Mouse (Mus musculus) cerebellum, adult 18-20 months (tissue): Measurements from ENCODE around the gene Sorcs3.
A peak's percentile ranks its signal among the peaks of the same experiment; 100 is the strongest.

Experiments used
- DNase-seq, 2 experiments: peaks; one replicate each; pipeline ENCODE4 v3.0.0; 2021

Sorcs3 gene

DNA sequence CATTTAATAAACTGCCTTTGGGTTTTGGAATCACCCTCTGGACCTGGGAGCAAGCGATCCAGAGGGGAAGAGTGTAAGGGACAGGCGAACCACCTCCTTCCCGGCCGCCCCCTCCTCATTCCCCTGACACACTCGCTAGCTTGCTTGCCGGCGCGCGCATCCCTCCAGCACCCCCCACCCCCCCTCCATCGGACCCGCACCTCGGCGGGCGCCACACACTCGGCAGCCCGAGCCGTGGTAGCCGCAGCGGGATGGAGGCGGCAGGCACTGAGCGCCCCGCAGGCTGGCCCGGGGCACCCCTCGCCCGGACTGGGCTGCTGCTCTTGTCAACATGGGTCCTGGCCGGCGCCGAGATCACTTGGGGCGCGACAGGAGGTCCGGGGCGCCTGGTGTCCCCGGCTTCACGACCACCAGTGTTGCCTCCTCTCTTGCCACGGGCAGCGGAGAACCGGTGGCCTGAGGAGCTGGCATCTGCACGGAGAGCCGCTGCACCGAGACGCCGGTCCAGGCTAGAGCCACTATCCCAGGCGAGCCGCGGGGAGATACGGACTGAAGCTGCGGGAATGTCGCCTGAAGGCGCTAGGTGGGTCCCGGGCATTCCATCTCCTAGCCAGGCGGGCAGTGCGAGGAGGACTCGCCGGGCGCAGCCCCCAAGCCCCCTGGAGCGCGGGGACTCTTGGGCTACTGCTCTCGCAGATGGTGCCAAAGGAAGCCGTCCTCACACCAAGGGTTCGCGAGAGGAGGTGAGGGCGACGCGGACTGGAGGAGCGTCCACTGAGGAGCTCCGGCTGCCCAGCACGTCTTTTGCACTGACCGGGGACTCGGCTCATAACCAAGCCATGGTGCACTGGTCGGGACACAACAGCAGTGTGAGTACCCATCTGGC is at the start of gene Sorcs3:
TSS of gene Sorcs3 (plus strand) at position 97 of the 886 bp plus-strand sequence.
- no peak for DNase-seq

- no peak for DNase-seq
These were observed 40.5 kb upstream of the Sorcs3 start for GRCm38 (mm10) chr19:48165341-48165740.

GRCm38 (mm10) chr19:48167110-48167509 is 38.7 kb upstream of the Sorcs3 start:
- DNase-seq, result no peak

DNA sequence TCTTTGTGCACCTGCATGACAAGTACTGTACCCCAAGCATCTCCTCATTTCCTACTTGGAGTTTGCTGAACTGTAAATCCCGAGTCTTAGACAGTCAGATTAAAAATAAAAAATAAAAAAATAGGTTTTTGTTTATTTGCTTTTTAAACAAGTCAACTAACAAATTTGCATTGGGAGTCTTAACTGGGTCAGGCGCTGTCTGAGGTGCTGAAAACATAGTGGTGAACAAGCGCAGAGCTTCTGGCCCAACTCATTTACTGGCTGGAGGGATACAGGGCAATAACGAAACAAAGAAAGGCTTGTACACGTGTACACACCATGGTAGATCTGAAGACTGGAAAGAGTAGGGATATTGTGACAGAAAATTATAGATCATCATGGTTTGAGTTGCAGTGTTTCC is 37.5 kb upstream of the Sorcs3 start:
- DNase-seq, result no peak

GRCm38 (mm10) chr19:48174717-48175116 is 31.1 kb upstream of the Sorcs3 start:
- no peak for DNase-seq

- DNase-seq, result peak; percentile 28 to 35
These were observed 1.8 kb upstream of the Sorcs3 start for GRCm38 (mm10) chr19:48203928-48204470.

DNA sequence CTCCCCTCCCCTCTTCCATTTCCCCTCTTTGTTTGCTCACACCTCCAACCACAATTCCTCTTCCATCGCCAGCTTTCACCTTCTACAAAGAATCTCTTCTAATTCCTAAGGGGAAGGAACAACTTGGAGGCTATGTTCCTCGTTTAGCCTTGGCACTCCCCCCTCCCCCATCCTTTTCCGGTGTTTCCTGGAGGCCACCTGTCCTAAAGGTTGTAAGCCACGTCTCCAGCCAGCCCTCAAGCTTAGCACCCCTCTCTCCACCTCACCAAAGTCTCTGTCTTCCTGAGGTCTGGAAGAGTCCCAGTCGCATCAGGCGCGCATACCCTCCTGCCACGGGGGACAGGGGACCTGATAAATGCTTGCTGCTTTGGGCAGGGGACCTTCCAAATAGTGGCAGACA is 1.3 kb upstream of the Sorcs3 start:
- no peak for DNase-seq

- no peak for DNase-seq
These were observed 698 bp upstream of the Sorcs3 start for GRCm38 (mm10) chr19:48204892-48205761.

GRCm38 (mm10) chr19:48206861-48207730 is 1.3 kb downstream of the Sorcs3 start:
- no peak for DNase-seq

DNA sequence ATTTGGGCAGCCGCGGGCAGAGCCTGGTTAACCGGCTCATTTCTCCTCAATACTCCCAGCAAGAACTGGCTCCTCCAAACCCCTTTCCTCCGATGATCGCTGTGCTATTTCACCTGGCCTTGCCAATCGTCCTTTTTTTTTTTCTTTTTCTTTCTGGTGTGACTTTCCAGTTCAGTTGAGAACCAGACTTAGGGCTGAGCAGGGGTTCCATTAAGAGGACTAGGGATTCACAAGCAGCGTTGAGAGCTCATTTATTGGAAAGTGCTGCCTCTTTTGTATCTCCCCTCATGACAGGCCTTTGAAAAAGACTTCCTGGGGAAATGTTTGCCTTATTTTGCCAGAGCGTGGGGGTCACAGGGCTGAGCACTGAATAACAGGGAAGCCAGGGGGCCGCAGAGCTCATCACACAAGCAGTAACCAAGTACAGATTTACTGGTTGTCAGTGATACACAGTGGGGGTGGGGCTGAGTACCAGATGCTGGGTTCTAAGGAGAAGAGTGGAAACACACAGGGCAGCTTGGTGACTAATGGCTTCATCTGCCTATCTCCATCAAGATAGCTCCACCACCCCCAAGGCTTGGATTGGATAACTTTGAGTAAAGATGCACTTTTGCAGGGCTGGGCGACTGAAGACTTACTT is 2.0 kb downstream of the Sorcs3 start:
- DNase-seq, result no peak

GRCm38 (mm10) chr19:48215379-48215778 is 9.6 kb downstream of the Sorcs3 start:
- DNase-seq, result no peak

GRCm38 (mm10) chr19:48237786-48238372 is 32.1 kb downstream of the Sorcs3 start:
- no peak for DNase-seq

DNA sequence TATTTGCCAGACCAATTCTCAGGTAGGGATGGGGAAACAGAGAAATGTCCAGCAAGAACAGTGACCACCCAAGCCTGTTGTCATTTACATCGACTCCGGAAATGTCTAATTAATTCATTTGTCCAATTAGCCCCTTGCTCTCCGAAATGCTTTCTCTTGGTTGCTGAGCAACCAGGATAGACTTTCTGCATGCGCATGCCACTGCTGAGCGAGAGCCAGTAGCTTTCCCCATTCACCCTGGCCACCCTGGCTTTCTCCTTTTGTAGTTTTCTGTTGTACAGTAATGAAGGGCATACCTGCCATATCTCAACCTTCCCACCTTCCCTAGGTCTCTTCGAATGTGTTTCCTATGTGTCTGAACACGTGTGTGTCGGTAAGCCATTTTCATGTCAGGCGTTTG is 32.6 kb downstream of the Sorcs3 start:
- no peak for DNase-seq

DNA sequence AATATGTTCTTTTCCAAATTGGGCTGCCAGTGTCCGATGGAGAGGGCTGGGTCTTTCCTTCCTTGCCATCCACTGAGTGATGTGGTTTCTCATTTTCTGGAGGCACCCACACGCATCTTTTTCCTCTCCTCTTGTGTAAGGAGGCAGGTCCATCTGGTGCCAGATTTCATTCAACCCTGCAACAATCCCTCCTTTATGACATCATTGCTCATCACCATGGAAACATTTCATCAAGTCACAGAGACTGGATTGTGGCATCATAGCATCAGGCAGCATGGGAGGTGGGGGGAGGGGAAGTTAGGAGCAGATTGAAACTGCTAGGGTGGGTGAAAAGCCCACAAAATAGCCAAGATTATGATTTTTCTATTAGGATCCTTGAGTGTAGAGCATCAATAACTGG is 35.1 kb downstream of the Sorcs3 start:
- no peak for DNase-seq

DNA sequence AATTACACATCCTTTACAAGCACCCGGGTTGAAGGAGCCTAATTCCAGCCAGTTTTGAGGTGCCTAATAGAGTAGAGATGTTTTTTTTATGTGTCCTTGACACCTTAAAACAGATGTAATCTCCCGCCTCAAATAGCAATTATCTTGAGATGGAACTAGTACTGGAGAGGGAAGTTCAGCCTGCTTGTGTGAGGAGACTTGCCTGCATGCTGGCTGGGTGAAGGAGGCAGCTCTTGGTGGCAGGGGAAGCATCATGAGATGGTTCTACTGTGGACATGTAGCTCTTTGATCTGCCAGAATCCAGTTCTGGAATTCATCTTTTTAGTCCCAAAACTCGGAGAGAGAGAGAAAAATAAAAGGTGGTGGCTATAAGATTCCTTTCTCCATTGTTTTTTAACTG is 38.2 kb downstream of the Sorcs3 start:
- no peak for DNase-seq

DNA sequence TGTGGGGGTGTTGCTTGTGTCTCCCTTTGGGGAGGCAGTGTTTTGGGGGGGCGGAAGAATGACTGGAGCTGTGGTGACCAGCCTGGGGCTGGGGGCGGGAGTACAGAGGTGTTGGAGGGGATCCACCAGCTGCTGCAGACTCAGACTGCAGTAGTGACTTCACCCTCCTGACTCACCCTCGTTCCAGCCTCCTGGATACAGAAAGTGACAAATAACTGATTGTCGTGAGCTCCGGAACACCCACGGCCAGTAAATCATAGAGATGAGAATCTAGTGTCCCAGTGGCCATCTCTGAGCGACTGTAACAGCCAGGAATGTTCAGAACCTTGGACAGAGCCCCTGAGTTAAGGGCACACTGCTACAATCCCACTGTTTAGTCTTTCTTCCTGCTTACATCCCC is 53.4 kb downstream of the Sorcs3 start:
- DNase-seq, result no peak

DNA sequence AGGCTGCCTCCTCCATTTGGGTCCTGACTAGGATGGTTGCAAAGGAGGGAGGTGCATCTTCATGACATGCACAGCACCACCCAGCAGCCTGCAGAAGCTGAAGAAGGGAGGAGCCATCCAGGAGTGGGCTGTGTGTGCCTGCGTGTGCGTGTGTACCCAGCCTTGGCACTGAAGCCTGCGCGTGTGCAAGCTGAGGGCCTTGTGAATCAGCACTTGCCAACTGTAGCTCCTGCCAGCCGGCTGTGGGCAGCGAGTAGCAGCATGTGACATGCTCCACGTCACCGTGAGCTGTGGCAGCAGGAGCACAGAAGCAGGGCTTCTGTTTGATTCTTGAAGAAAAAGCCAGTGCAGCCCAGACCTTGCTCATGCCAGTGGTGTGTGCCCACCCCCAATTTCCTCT is 54.8 kb downstream of the Sorcs3 start:
- DNase-seq, result peak in 1 of 2 experiments; percentile 9

GRCm38 (mm10) chr19:48263750-48264149 is 57.9 kb downstream of the Sorcs3 start:
- DNase-seq, result no peak

DNA sequence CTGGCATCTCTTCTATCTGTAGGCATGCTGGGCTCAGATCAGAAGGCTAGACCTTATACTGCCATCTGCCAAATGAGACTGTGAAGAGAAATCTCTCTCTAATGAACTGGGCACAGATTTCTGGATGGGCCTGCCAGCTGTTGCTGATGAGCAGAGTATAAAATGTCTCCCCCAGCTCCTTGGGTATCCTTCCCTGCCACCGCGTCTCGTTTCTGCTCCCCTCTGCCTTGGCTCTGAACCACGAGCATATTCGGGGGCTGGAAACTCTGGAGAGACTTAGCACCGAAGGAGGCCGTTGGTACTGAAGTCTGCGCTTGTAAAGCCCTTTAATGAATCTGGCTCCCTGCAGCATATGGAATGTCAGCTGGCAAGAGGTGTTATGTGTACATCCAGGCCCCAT is 74.4 kb downstream of the Sorcs3 start:
- DNase-seq, result no peak

- DNase-seq, result no peak
These were observed 76.4 kb downstream of the Sorcs3 start for GRCm38 (mm10) chr19:48282250-48282649.

DNA sequence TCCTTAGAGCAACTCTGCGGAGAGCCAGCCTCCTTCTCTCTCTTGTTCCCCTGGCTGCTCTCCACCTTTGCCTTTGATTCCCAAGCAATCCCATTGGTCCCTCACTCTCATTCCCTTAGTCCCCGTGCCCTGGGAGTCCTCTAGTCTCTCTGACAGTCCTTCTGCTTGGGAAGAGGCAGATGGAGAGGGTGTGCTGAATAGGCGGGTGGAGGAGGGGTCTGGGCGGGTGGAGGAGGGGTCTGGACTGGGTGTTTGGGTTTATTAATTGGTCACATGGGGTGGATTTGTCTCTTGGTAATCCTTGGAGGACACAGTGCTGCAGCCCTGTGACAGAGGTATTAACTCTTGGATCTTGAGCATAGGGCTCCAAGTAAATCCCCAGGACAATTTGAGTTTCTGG is 77.4 kb downstream of the Sorcs3 start:
- no peak for DNase-seq
